Mouse (Mus musculus) MEL (cell line): ENCODE measurements around the gene Prss56. TPM values are rescaled to one million over a fixed set of nuclear protein-coding genes. Genes with fewer than 3 reads are reported as not detected.

ENCODE experiments used
- DNase-seq: peaks from one replicate; pipeline ENCODE4 v3.0.0; 2011; ENCODE audit warnings: low read depth, low spot score
- H3K27ac ChIP-seq: 2 replicates; pipeline ENCODE4 v1.5.1; 2012; ENCODE audit warnings: low read depth, mild to moderate bottlenecking, control low read depth, low read length, moderate library complexity; ENCODE audit not compliant: control insufficient read depth
- H3K27me3 ChIP-seq, 2 experiments: fragments of 150-350 bp in 1 of 2; sonication (generic) in 1 of 2; 2 replicates each; pipeline ENCODE4 v1.6.1; 2012; ENCODE audit warnings: low read length in 2 of 2, mild to moderate bottlenecking in 2 of 2, improper control_type of control experiment in 1 of 2, moderate library complexity in 1 of 2; ENCODE audit not compliant: insufficient read depth in 2 of 2, control insufficient read depth in 1 of 2
- H3K36me3 ChIP-seq, 2 experiments: 2 replicates each; pipeline ENCODE4 v1.6.1; 2012 to 2014; ENCODE audit warnings: low read length in 2 of 2, improper control_type of control experiment in 1 of 2, inconsistent platforms in 1 of 2, mild to moderate bottlenecking in 1 of 2; ENCODE audit not compliant: insufficient read depth in 2 of 2, control insufficient read depth in 1 of 2
- H3K4me1 ChIP-seq, 2 experiments: fragments of 150-350 bp in 1 of 2; sonication (generic) in 1 of 2; 2 replicates each; pipeline ENCODE4 v1.6.1; 2012; ENCODE audit warnings: low read length in 2 of 2, improper control_type of control experiment in 1 of 2, mild to moderate bottlenecking in 1 of 2; ENCODE audit not compliant: insufficient read depth in 2 of 2, control insufficient read depth in 1 of 2
- H3K4me3 ChIP-seq, 2 experiments: fragments of 150-350 bp in 1 of 2; sonication (generic) in 1 of 2; 2 replicates each; pipeline ENCODE4 v1.5.1; 2012; ENCODE audit warnings: low read depth in 2 of 2, low read length in 2 of 2, mild to moderate bottlenecking in 2 of 2, moderate library complexity in 2 of 2, control low read depth in 1 of 2, improper control_type of control experiment in 1 of 2; ENCODE audit not compliant: control insufficient read depth in 1 of 2, insufficient read depth in 1 of 2
- H3K79me2 ChIP-seq: 2 replicates; pipeline ENCODE4 v1.6.1; 2012; ENCODE audit warnings: mild to moderate bottlenecking, low read length, moderate library complexity; ENCODE audit not compliant: control insufficient read depth, poor library complexity, insufficient read depth
- H3K9ac ChIP-seq: 2 replicates; pipeline ENCODE4 v1.6.1; 2012; ENCODE audit warnings: low read depth, mild to moderate bottlenecking, control low read depth, low read length, moderate library complexity; ENCODE audit not compliant: control insufficient read depth, poor library complexity, severe bottlenecking
- H3K9me3 ChIP-seq: fragments of 150-350 bp; sonication (generic); replicated peaks from 2 replicates; pipeline ENCODE4 v1.6.1; 2012; ENCODE audit warnings: mild to moderate bottlenecking, low read length, improper control_type of control experiment, moderate library complexity; ENCODE audit not compliant: insufficient read depth
- CHD2 ChIP-seq: IDR thresholded peaks from 2 replicates; pipeline ENCODE4 v1.6.1; 2011; ENCODE audit warnings: low read length, improper control_type of control experiment
- CTCF ChIP-seq, 3 experiments: IDR thresholded peaks in 2 of 3; conservative IDR thresholded peaks in 1 of 3; 2 replicates each; pipeline ENCODE4 v1.5.1; 2011 to 2012; ENCODE audit warnings: low read length in 3 of 3, low read depth in 2 of 3, mild to moderate bottlenecking in 2 of 3, improper control_type of control experiment in 1 of 3, inconsistent platforms in 1 of 3, mixed read lengths in 1 of 3, moderate library complexity in 1 of 3; ENCODE audit not compliant: control insufficient read depth in 1 of 3, insufficient read depth in 1 of 3, poor library complexity in 1 of 3, severe bottlenecking in 1 of 3
- E2F4 ChIP-seq: IDR thresholded peaks from 2 replicates; pipeline ENCODE4 v1.6.1; 2011; ENCODE audit warnings: low read depth, low read length, improper control_type of control experiment, borderline replicate concordance
- EP300 ChIP-seq, 2 experiments: IDR thresholded peaks; 2 replicates each; pipeline ENCODE4 v1.6.1; 2011; ENCODE audit warnings: improper control_type of control experiment in 2 of 2, low read length in 2 of 2, low read depth in 1 of 2, mild to moderate bottlenecking in 1 of 2
- ETS1 ChIP-seq: IDR thresholded peaks from 2 replicates; pipeline ENCODE4 v1.6.1; 2012; ENCODE audit warnings: low read depth, mild to moderate bottlenecking, inconsistent platforms, low read length, improper control_type of control experiment, moderate library complexity
- GATA1 ChIP-seq: IDR thresholded peaks from 2 replicates; pipeline ENCODE4 v1.6.1; 2011; ENCODE audit warnings: low read depth, low read length, improper control_type of control experiment
- HCFC1 ChIP-seq: IDR thresholded peaks from 2 replicates; pipeline ENCODE4 v1.6.1; 2012; ENCODE audit warnings: low read depth, mild to moderate bottlenecking, inconsistent platforms, low read length, improper control_type of control experiment, moderate library complexity
- JUND ChIP-seq: IDR thresholded peaks from 2 replicates; pipeline ENCODE4 v1.6.1; 2011; ENCODE audit warnings: low read depth, mild to moderate bottlenecking, improper control_type of control experiment, low read length
- MAFK ChIP-seq: IDR thresholded peaks from 2 replicates; pipeline ENCODE4 v1.6.1; 2011; ENCODE audit warnings: low read depth, mild to moderate bottlenecking, low read length, improper control_type of control experiment, borderline replicate concordance
- MAZ ChIP-seq: IDR thresholded peaks from 2 replicates; pipeline ENCODE4 v1.6.1; 2012; ENCODE audit warnings: low read depth, mild to moderate bottlenecking, inconsistent platforms, low read length, improper control_type of control experiment
- MYB ChIP-seq: IDR thresholded peaks from 2 replicates; pipeline ENCODE4 v1.6.1; 2011; ENCODE audit warnings: mild to moderate bottlenecking, low read depth, low read length, improper control_type of control experiment
- MYC ChIP-seq: IDR thresholded peaks from 2 replicates; pipeline ENCODE4 v1.6.1; 2011; ENCODE audit warnings: low read depth, mild to moderate bottlenecking, low read length, improper control_type of control experiment, moderate library complexity
- NELFE ChIP-seq: IDR thresholded peaks from 2 replicates; pipeline ENCODE4 v1.6.1; 2011; ENCODE audit warnings: low read depth, low read length, improper control_type of control experiment
- POLR2A ChIP-seq, 2 experiments: IDR thresholded peaks; 2 replicates each; pipeline ENCODE4 v1.6.1; 2011 to 2012; ENCODE audit warnings: low read length in 2 of 2, mild to moderate bottlenecking in 2 of 2, control low read depth in 1 of 2, improper control_type of control experiment in 1 of 2, low read depth in 1 of 2, moderate library complexity in 1 of 2; ENCODE audit not compliant: control insufficient read depth in 1 of 2, insufficient read depth in 1 of 2, poor library complexity in 1 of 2
- POLR2AphosphoS5 ChIP-seq: IDR thresholded peaks from 2 replicates; pipeline ENCODE4 v1.6.1; 2012; ENCODE audit warnings: low read depth, borderline replicate concordance, mild to moderate bottlenecking, inconsistent platforms, low read length, moderate library complexity, mixed read lengths
- RCOR1 ChIP-seq: IDR thresholded peaks from 2 replicates; pipeline ENCODE4 v1.6.1; 2012; ENCODE audit warnings: low read depth, mild to moderate bottlenecking, inconsistent platforms, low read length, improper control_type of control experiment
- SIN3A ChIP-seq: IDR thresholded peaks from 2 replicates; pipeline ENCODE4 v1.6.1; 2012; ENCODE audit warnings: low read length, improper control_type of control experiment, inconsistent platforms
- SMC3 ChIP-seq: IDR thresholded peaks from 2 replicates; pipeline ENCODE4 v1.6.1; 2011; ENCODE audit warnings: low read depth, low read length, improper control_type of control experiment
- TAL1 ChIP-seq: IDR thresholded peaks from 2 replicates; pipeline ENCODE4 v1.6.1; 2012; ENCODE audit warnings: mild to moderate bottlenecking, inconsistent platforms, low read length, moderate library complexity, mixed read lengths
- UBTF ChIP-seq: IDR thresholded peaks from 2 replicates; pipeline ENCODE4 v1.6.1; 2012; ENCODE audit warnings: low read depth, mild to moderate bottlenecking, inconsistent platforms, low read length, improper control_type of control experiment, moderate library complexity, borderline replicate concordance; ENCODE audit not compliant: insufficient read depth
- USF2 ChIP-seq, 2 experiments: IDR thresholded peaks; 2 replicates each; pipeline ENCODE4 v1.6.1; 2011 to 2012; ENCODE audit warnings: improper control_type of control experiment in 2 of 2, low read length in 2 of 2, borderline replicate concordance in 1 of 2, inconsistent platforms in 1 of 2, low read depth in 1 of 2, mild to moderate bottlenecking in 1 of 2; ENCODE audit not compliant: insufficient read depth in 1 of 2
- ZC3H11A ChIP-seq: IDR thresholded peaks from 2 replicates; pipeline ENCODE4 v1.6.1; 2012; ENCODE audit warnings: low read depth, mild to moderate bottlenecking, inconsistent platforms, low read length, improper control_type of control experiment
- ZMIZ1 ChIP-seq: IDR thresholded peaks from 2 replicates; pipeline ENCODE4 v1.6.1; 2012; ENCODE audit warnings: low read depth, mild to moderate bottlenecking, inconsistent platforms, low read length, improper control_type of control experiment, moderate library complexity
- polyA plus RNA-seq, 2 experiments: library from polyadenylated mRNA; stranded (reverse) in 1 of 2; unstranded in 1 of 2; fragments of >175 nt in 1 of 2; fragments of >200 nt in 1 of 2; gene quantifications; 2 replicates each; pipeline versions ENCODE4 v1.2.1 to v1.2.4; 2012; ENCODE audit warnings: low replicate concordance in 2 of 2, low read depth in 1 of 2; ENCODE audit not compliant: insufficient read length in 2 of 2, insufficient read depth in 1 of 2, missing spikeins in 1 of 2
- total RNA-seq: library from RNA; depleted of rRNA; stranded (reverse); fragments of 300-350 nt; gene quantifications from 2 replicates; pipeline ENCODE4 v1.2.3, GENCODE M21; 2012

Gene Prss56
- total and polyA plus RNA-seq, 3 experiments = 0.08 TPM; not detected in 2

DNA sequence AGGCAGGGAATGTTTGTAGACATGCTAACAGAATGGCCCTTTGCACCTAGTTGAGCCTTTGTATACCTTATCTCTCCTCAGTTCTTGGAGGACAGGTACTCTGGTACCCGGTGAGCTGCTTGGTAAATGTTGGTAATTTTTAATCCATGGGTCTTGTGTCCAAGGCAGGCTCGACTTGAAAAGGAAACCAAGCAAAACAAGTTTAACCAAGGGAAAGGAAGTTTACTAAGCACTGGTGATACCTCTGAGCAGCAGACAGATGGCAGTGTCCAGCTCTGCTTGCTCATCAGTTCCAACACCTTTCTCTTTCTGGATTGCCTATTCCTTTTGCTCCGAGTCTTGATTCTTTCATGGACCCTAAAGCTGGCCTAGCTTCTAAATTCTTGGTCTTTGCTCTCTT is 34.8 kb downstream of the Prss56 start:
- Histone ChIP-seq H3K79me2 (peaks cover 51% of the 10 kb centered on the region), H3K4me1 (peaks cover 6 to 23% of the 10 kb centered on the region in 2 experiments; a peak in 3 of 4 replicates), H3K9ac (no peak overlapping the region), H3K27me3 (no peaks in the 10 kb centered on the region), H3K4me3 (no peak overlapping the region), H3K36me3 (peaks cover 22 to 27% of the 10 kb centered on the region in 2 experiments), H3K9me3 (no peaks in the 10 kb centered on the region), H3K27ac (no peak overlapping the region)
- no peak for TF ChIP-seq ZMIZ1
- peak; percentile 34 to 50 (median 34); a peak in 5 of 6 replicates for TF ChIP-seq CTCF (IDR thresholded peaks at IDR 0.05 in 2 of 3, conservative IDR thresholded peaks at IDR 0.05 in 1 of 3; ENCODE audit: control insufficient read depth in 1 of 3, insufficient read depth in 1 of 3, low read depth in 2 of 3, low read length in 3 of 3, poor library complexity in 1 of 3, severe bottlenecking in 1 of 3)
- peak; percentile 45 for DNase-seq

DNA sequence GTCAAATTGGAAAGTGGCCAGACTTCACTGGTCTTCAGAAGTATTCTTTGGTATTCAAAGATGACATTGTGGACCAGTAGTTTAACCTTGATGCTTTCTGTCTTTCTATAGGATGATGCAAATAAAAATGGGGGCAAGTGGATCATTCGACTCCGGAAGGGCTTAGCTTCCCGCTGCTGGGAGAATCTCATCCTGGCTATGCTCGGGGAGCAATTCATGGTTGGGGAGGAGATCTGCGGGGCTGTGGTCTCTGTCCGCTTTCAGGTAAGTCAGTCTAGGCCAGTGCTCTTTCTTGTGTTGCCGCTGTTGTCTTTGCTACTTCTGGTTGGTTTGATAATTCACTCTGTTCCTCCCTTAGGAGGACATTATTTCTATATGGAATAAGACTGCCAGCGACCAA is 42.6 kb downstream of the Prss56 start:
- no peaks in the 10 kb centered on the region for H3K9me3 ChIP-seq
- H3K4me1 ChIP-seq = no peaks in the 10 kb centered on the region
- peaks cover 0 to 49% of the 10 kb centered on the region in 2 experiments; a peak in 2 of 4 replicates for H3K36me3 ChIP-seq
- no peak for DNase-seq
- no peak overlapping the region for H3K4me3 ChIP-seq
- no peaks in the 10 kb centered on the region for H3K27me3 ChIP-seq
- H3K9ac ChIP-seq = no peak overlapping the region
- no peak overlapping the region for H3K27ac ChIP-seq
- TF ChIP-seq MYC (no peak), TAL1 (no peak), ZMIZ1 (no peak), NELFE (no peak)
- no peaks in the 10 kb centered on the region for H3K79me2 ChIP-seq

DNA sequence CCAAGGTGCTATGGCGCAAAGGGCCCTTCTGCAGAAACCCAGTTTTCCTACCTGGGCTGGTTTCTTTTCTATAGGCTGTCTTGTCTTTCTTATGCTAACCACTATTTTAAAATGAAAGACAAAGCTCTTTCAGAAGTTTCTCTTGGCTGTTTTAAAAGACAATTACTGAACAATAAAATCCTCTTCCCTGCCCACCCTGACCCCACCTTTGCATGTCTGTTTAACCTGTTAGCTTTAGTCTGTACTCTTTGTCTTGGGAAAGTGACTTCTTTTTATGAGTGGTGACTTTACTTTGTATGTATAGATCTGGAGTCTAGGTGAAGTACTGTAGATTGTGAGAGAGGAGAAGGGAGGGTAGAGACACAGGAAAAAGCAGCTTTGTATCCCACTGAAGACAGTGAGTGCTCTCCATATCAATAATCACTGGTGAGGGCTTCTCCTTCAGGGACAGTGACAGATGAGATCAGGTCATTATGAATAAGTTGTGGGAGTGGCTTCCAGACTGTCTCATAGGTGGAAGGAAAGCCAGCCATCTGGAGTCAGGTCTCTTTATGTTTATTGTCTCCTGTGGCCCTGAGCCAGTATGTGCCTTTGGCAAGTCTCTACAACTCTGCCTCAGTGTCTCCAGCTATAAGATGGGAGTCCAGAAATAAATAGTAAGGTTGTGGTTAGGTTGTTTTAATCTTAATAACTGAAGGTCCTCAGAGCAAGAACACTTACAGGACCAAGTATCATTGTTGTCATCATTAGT is 43.5 kb downstream of the Prss56 start:
- Histone ChIP-seq H3K79me2 (no peaks in the 10 kb centered on the region), H3K4me3 (no peak overlapping the region), H3K27me3 (no peaks in the 10 kb centered on the region), H3K9ac (no peak overlapping the region), H3K4me1 (no peaks in the 10 kb centered on the region), H3K36me3 (peaks cover 0 to 44% of the 10 kb centered on the region in 2 experiments; a peak in 2 of 4 replicates), H3K27ac (no peak overlapping the region), H3K9me3 (no peaks in the 10 kb centered on the region)
- TF ChIP-seq SMC3 (no peak), TAL1 (no peak), GATA1 (no peak), ZMIZ1 (no peak), USF2 (IDR thresholded peaks at IDR 0.05; ENCODE audit: borderline replicate concordance in 1 of 2, insufficient read depth in 1 of 2, low read depth in 1 of 2, low read length in 2 of 2) (no peak), HCFC1 (no peak), ETS1 (no peak), MYB (no peak), UBTF (no peak), ZC3H11A (no peak), E2F4 (no peak), RCOR1 (no peak), CHD2 (no peak), JUND (no peak), EP300 (IDR thresholded peaks at IDR 0.05; ENCODE audit: low read depth in 1 of 2, low read length in 2 of 2) (no peak), POLR2A (IDR thresholded peaks at IDR 0.05; ENCODE audit: control insufficient read depth in 1 of 2, insufficient read depth in 1 of 2, low read depth in 1 of 2, low read length in 2 of 2, poor library complexity in 1 of 2) (no peak), MAZ (no peak), SIN3A (no peak), MAFK (no peak), POLR2AphosphoS5 (no peak)
- DNase-seq = no peak
